Mouse (Mus musculus): Measurements from ENCODE around the gene Tmem198. TPM values are rescaled to one million over a fixed set of nuclear protein-coding genes. Genes with fewer than 3 reads are reported as not detected.
A peak's percentile ranks its signal among the peaks of the same experiment; 100 is the strongest.

Tmem198 gene
- polyA plus RNA-seq, 1 experiment from 2014 or later: 12.3 TPM

- no peak for DNase-seq (ENCODE audit: low spot score)
- H3K27ac ChIP-seq (ENCODE audit: low read depth, low read length): peak overlapping the region; percentile 1; the same call in 1 of the 2 replicates
Measured at GRCm38 (mm10) chr1:75449377-75450135, 29.8 kb upstream of the Tmem198 start.

GRCm38 (mm10) chr1:75450314-75451005 lies 28.9 kb upstream of the Tmem198 start, which contains the start of gene Asic4:
Gene Asic4 (plus strand): TSS chr1:75450436.
- no peak for DNase-seq (ENCODE audit: low spot score)
- Histone ChIP-seq H3K27ac (ENCODE audit: low read depth, low read length) (peak within 1 kb of the TSS; percentile 27; the same call in 1 of the 2 replicates), H3K27me3 (ENCODE audit: control insufficient read depth, insufficient read depth, low read length) (peaks cover 35% of the 10 kb centered on the region)

More at GRCm38 (mm10) chr1:75449377-75450135, 29.8 kb upstream of the Tmem198 start:
- no peak for ATAC-seq (ENCODE audit: insufficient read depth, low FRiP score, low TSS enrichment)
- 5% methylated on average over 8 of the region's 8 CpGs for WGBS
- peak overlapping the region; percentile 56 for H3K9ac ChIP-seq (ENCODE audit: low read length)
- H3K27me3 ChIP-seq (ENCODE audit: control insufficient read depth, insufficient read depth, low read length): peaks cover 35% of the 10 kb centered on the region
- H3K9me3 ChIP-seq (ENCODE audit: control insufficient read depth, low read length): no peaks in the 10 kb centered on the region
- H3K36me3 ChIP-seq (ENCODE audit: control insufficient read depth, insufficient read depth, low read length): no peaks in the 10 kb centered on the region
- H3K4me1 ChIP-seq (ENCODE audit: control insufficient read depth, insufficient read depth, low read length): peaks cover 67% of the 10 kb centered on the region
- peak overlapping the region; percentile 67 for H3K4me2 ChIP-seq (ENCODE audit: low read depth)
- H3K4me3 ChIP-seq (ENCODE audit: low read depth, low read length): peak overlapping the region; percentile 38; the same call in 1 of the 2 replicates

DNA sequence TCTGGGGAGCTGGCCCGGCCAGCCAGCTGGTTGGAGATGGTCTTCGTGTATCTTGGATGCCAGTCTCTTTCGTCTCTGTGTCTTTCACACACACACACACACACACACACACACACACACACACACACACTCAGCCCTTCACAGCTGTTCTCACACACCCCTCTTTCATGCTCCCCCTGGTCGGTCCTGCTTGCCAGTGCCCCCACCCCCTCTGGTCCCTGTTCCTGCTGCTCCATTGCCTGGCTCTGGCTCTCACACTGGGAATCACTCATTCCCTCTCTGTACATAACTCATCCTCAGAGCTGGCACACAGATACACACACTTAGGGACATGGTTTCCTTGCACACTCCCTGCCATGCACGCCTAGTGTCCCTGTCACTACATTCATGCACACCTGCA lies 27.4 kb upstream of the Tmem198 start:
- 69% methylated on average over 5 of the region's 5 CpGs for WGBS

More at GRCm38 (mm10) chr1:75450314-75451005, 28.9 kb upstream of the Tmem198 start, which contains the start of gene Asic4:
- Histone ChIP-seq H3K4me3 (ENCODE audit: low read depth, low read length) (peak within 1 kb of the TSS; percentile 38), H3K9me3 (ENCODE audit: control insufficient read depth, low read length) (no peaks in the 10 kb centered on the region), H3K4me2 (ENCODE audit: low read depth) (peak within 1 kb of the TSS; percentile 67), H3K36me3 (ENCODE audit: control insufficient read depth, insufficient read depth, low read length) (no peaks in the 10 kb centered on the region), H3K9ac (ENCODE audit: low read length) (peak within 1 kb of the TSS; percentile 56), H3K4me1 (ENCODE audit: control insufficient read depth, insufficient read depth, low read length) (peaks cover 66% of the 10 kb centered on the region)
- WGBS: 2% methylated on average over 28 of the region's 35 CpGs
- no peak for ATAC-seq (ENCODE audit: insufficient read depth, low FRiP score, low TSS enrichment)

GRCm38 (mm10) chr1:75455433-75455832 lies 23.9 kb upstream of the Tmem198 start:
- Histone ChIP-seq H3K9me3 (ENCODE audit: control insufficient read depth, low read length) (no peaks in the 10 kb centered on the region), H3K27me3 (ENCODE audit: control insufficient read depth, insufficient read depth, low read length) (peaks cover 19% of the 10 kb centered on the region), H3K27ac (ENCODE audit: low read depth, low read length) (no peak overlapping the region), H3K9ac (ENCODE audit: low read length) (no peak overlapping the region), H3K4me1 (ENCODE audit: control insufficient read depth, insufficient read depth, low read length) (peaks cover 55% of the 10 kb centered on the region), H3K4me2 (ENCODE audit: low read depth) (no peak overlapping the region), H3K4me3 (ENCODE audit: low read depth, low read length) (no peak overlapping the region), H3K36me3 (ENCODE audit: control insufficient read depth, insufficient read depth, low read length) (no peaks in the 10 kb centered on the region)
- 72% methylated on average over 3 of the region's 3 CpGs for WGBS
- ATAC-seq (ENCODE audit: insufficient read depth, low FRiP score, low TSS enrichment) (no peak), DNase-seq (ENCODE audit: low spot score) (no peak)

More for the DNA sequence above, 27.4 kb upstream of the Tmem198 start:
- Histone ChIP-seq H3K9ac (ENCODE audit: low read length) (no peak overlapping the region), H3K4me1 (ENCODE audit: control insufficient read depth, insufficient read depth, low read length) (peaks cover 68% of the 10 kb centered on the region), H3K4me3 (ENCODE audit: low read depth, low read length) (peak overlapping the region; percentile 18; the same call in 1 of the 2 replicates), H3K27ac (ENCODE audit: low read depth, low read length) (no peak overlapping the region), H3K4me2 (ENCODE audit: low read depth) (peak overlapping the region; percentile 67), H3K27me3 (ENCODE audit: control insufficient read depth, insufficient read depth, low read length) (peaks cover 35% of the 10 kb centered on the region), H3K9me3 (ENCODE audit: control insufficient read depth, low read length) (no peaks in the 10 kb centered on the region), H3K36me3 (ENCODE audit: control insufficient read depth, insufficient read depth, low read length) (no peaks in the 10 kb centered on the region)
- ATAC-seq (ENCODE audit: insufficient read depth, low FRiP score, low TSS enrichment) (no peak), DNase-seq (ENCODE audit: low spot score) (no peak)

DNA sequence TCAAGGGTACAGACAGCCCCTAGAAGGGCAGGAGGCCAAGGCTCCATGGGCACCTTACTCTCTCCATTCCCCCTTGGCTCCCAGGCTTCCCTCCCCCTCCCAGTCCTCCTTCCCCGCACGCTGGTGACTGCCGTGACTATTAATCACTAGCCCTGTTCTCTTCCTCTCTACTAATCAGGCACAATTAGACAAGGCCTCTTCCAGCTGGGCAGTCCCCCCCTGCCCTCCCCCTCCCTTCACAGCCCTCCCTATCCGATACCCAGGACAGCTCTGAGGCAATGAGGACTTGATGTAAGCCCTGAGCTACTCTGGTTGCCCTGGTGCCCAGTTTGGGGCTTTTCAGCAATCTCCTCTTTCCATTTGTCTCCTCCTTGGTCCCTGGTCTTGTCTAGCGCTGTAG lies 23.4 kb upstream of the Tmem198 start:
- Histone ChIP-seq H3K4me2 (ENCODE audit: low read depth) (no peak overlapping the region), H3K27me3 (ENCODE audit: control insufficient read depth, insufficient read depth, low read length) (peaks cover 14% of the 10 kb centered on the region), H3K9me3 (ENCODE audit: control insufficient read depth, low read length) (no peaks in the 10 kb centered on the region), H3K4me3 (ENCODE audit: low read depth, low read length) (no peak overlapping the region), H3K4me1 (ENCODE audit: control insufficient read depth, insufficient read depth, low read length) (peaks cover 50% of the 10 kb centered on the region), H3K36me3 (ENCODE audit: control insufficient read depth, insufficient read depth, low read length) (no peaks in the 10 kb centered on the region), H3K27ac (ENCODE audit: low read depth, low read length) (peak overlapping the region; percentile 45; the same call in 1 of the 2 replicates), H3K9ac (ENCODE audit: low read length) (no peak overlapping the region)
- peak; percentile 56 for DNase-seq (ENCODE audit: low spot score)
- ATAC-seq (ENCODE audit: insufficient read depth, low FRiP score, low TSS enrichment): peak; percentile 70
- WGBS: 9% methylated on average over 5 of the region's 5 CpGs

DNA sequence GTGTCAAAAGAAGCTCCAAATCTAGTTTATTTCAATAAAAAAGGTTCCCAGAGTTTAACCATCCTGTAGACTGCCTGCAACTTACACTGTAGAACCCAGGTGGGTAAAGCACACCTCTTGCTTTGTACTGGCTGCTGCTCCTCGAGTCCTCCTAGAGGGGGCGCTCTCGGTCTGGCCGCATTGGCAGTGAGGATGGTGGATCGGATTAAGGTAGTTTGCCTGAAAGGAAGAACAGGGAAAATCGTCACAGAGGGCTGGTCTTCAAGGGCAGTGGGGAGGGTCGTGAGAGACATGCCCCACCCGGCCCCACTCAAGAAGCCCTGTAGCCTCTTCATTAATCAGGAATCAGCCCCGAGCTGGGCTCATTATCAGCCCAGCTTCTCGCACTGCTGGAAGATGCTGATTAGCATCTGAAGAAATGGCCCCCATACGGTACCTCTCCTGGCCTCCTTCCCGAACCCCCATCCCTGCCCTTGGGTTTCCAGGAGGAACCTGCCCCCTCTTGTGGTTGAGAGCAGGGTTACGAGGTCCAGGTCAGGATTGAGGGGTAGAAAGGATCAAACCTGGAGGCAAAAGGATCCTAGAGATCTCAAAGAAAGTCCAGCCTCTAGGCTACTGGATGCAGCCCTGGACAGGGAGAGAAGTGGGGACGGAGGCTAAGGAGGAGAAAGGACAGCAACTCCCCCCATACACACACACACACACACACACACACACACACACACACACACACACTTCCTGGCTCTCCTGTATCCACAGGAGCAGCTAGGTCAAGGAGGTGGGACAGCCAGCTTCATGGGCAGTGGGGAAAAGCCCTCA lies 22.4 kb upstream of the Tmem198 start:
- Histone ChIP-seq H3K4me2 (ENCODE audit: low read depth) (0 out of 2 replicates have a peak overlapping the region, but pooled peaks have one; percentile 9), H3K27ac (ENCODE audit: low read depth, low read length) (peak overlapping the region; percentile 75), H3K4me3 (ENCODE audit: low read depth, low read length) (no peak overlapping the region), H3K9me3 (ENCODE audit: control insufficient read depth, low read length) (no peaks in the 10 kb centered on the region), H3K9ac (ENCODE audit: low read length) (no peak overlapping the region), H3K4me1 (ENCODE audit: control insufficient read depth, insufficient read depth, low read length) (peaks cover 45% of the 10 kb centered on the region), H3K27me3 (ENCODE audit: control insufficient read depth, insufficient read depth, low read length) (peaks cover 5% of the 10 kb centered on the region), H3K36me3 (ENCODE audit: control insufficient read depth, insufficient read depth, low read length) (no peaks in the 10 kb centered on the region)
- 0 out of 2 replicates have a peak, but pooled peaks have one; percentile 14 for ATAC-seq (ENCODE audit: insufficient read depth, low FRiP score, low TSS enrichment)
- 9% methylated on average over 14 of the region's 14 CpGs for WGBS
- DNase-seq (ENCODE audit: low spot score): no peak

- WGBS: 3% methylated on average over 6 of the region's 10 CpGs
- Histone ChIP-seq H3K27ac (ENCODE audit: low read depth, low read length) (peak overlapping the region; percentile 75), H3K4me1 (ENCODE audit: control insufficient read depth, insufficient read depth, low read length) (peaks cover 45% of the 10 kb centered on the region), H3K27me3 (ENCODE audit: control insufficient read depth, insufficient read depth, low read length) (0 out of 2 replicates have a peak, but pooled peaks cover 2% of the 10 kb centered on the region), H3K36me3 (ENCODE audit: control insufficient read depth, insufficient read depth, low read length) (no peaks in the 10 kb centered on the region), H3K9me3 (ENCODE audit: control insufficient read depth, low read length) (no peaks in the 10 kb centered on the region), H3K4me3 (ENCODE audit: low read depth, low read length) (no peak overlapping the region), H3K4me2 (ENCODE audit: low read depth) (peak overlapping the region; percentile 39; the same call in 1 of the 2 replicates), H3K9ac (ENCODE audit: low read length) (peak overlapping the region; percentile 26; the same call in 1 of the 2 replicates)
- ATAC-seq (ENCODE audit: insufficient read depth, low FRiP score, low TSS enrichment) (peak; percentile 42), DNase-seq (ENCODE audit: low spot score) (peak; percentile 58)
Measured at GRCm38 (mm10) chr1:75457710-75458024, 21.7 kb upstream of the Tmem198 start.
